Mouse (Mus musculus) brain, embryonic 14.5 days (tissue): Measurements from ENCODE around the gene Dbx1.

Experiments used
- CTCF ChIP-seq: fragments of 200-500 bp; IDR thresholded peaks from 2 replicates; pipeline ENCODE4 v1.5.1; 2012; ENCODE audit warnings: inconsistent platforms, mild to moderate bottlenecking, moderate library complexity, borderline replicate concordance; ENCODE audit not compliant: insufficient read depth, insufficient read length; ENCODE audit errors: extremely low read depth
- POLR2A ChIP-seq: fragments of 200-500 bp; IDR thresholded peaks from 2 replicates; pipeline ENCODE4 v1.6.1; 2012; ENCODE audit warnings: mild to moderate bottlenecking, inconsistent platforms, borderline replicate concordance; ENCODE audit not compliant: poor library complexity, insufficient read depth, insufficient read length, severe bottlenecking; ENCODE audit errors: extremely low read depth

DNA sequence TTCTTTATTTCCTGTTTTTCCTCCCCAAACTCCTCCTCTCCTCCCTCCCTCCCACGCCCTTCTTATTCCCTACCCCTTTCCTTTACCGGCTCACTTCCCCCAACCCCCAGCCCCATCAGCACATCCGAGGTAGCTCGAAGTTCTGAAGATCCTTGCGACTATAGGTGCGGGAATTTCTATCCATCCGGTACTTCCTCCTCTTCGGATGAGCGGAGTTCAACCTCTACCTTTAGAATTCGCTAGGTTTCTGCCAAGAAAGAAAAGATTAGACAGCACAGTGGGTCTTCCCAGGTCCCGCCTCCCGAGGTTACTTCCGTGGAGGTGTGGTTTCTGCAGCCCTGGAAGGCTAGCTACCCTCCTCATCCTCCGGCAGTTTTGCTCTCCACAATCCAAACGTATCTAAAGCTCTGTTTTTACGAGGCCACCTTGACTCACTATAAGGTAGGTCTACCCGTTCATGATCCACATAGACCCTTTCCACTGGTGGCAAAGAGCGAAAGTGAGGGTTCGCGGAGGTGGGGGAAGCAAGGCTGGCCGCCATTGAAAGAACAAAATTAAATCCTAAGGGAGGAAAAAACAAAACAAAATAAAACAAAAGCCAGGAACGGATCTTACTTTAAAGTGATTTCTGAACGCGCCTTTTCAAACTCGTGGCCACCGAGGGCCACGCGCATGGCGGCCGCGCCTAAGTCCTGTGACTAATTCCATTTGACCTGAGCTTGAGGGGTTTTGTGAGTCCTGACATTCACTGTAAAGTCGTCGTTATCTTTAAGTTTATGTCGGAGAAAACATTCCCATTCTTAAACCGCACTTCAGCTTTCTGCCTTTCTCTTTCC lies 2.5 kb upstream of the Dbx1 start:
- TF ChIP-seq CTCF (no peak), POLR2A (no peak)
